Mouse (Mus musculus) myocyte (in vitro differentiated cells): ENCODE measurements at regions not wholly inside any gene's neighbourhood (a gene's known extent, or its start where the extent isn't known, plus 50 kb on each side); places are given as distances from the start of the nearest gene placed in this dataset.

Experiments
- MAX ChIP-seq: IDR thresholded peaks from one replicate; pipeline ENCODE4 v1.6.1; 2011; ENCODE audit warnings: low read depth, mild to moderate bottlenecking, control low read depth
- POLR2A ChIP-seq: IDR thresholded peaks from one replicate; pipeline ENCODE4 v1.6.1; 2011; ENCODE audit warnings: low read depth, mild to moderate bottlenecking, control low read depth, moderate library complexity; ENCODE audit not compliant: insufficient read length
- USF1 ChIP-seq: IDR thresholded peaks from one replicate; pipeline ENCODE4 v1.6.1; 2011; ENCODE audit warnings: low read depth, mild to moderate bottlenecking, control low read depth, moderate library complexity

DNA sequence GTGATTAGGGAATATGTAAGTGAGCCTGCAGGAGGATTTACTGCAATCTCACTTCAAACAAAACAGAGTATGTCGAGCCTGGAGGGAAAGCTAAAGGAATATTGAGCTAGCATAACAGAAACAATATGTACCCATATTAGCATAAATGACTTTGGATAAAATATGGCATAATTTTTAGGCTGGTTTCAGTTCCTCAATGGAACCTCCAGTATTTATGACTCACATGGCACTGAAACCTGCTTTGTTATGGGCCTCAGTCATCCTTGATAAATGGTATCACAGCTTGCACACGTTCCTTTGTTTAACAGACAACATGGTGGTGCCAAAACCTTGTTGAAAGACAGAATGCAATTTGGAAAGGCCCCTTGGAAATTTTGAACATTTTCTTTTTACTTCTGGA, 130.8 kb upstream of the Fgf10 start:
- TF ChIP-seq MAX (no peak), POLR2A (no peak), USF1 (no peak)
